Mouse (Mus musculus) ES-Bruce4 (cell line): Measurements from ENCODE around the gene Pspn.

ENCODE experiments used
- CTCF ChIP-seq: IDR thresholded peaks from one replicate; pipeline ENCODE4 v1.8.1; 2011; ENCODE audit warnings: low read depth, low read length
- EP300 ChIP-seq: IDR thresholded peaks from 2 replicates; pipeline ENCODE4 v1.6.1; 2011; ENCODE audit warnings: low read depth, low read length; ENCODE audit not compliant: insufficient read depth
- POLR2A ChIP-seq: IDR thresholded peaks from one replicate; pipeline ENCODE4 v1.8.1; 2011; ENCODE audit warnings: low read length; ENCODE audit not compliant: insufficient read depth

- no peak for TF ChIP-seq POLR2A
- no peak for TF ChIP-seq EP300
- no peak for TF ChIP-seq CTCF
Observed at GRCm38 (mm10) chr17:57010911-57011235, 11.1 kb upstream of the Pspn start.
